Mouse (Mus musculus) forebrain, postnatal 0 days (tissue): ENCODE data around the gene Ralgapb. TPM values are rescaled to one million over a fixed set of nuclear protein-coding genes. Genes with fewer than 3 reads are reported as not detected.

Source experiments
- ATAC-seq: fragments of 200-750 bp; cut with Nextera tagmentation; 2 replicates; pipeline ENCODE4 v1.8.0; 2017; ENCODE audit warnings: mild to moderate bottlenecking, moderate library complexity
- DNase-seq: peaks from one replicate; pipeline ENCODE4 v3.0.0-alpha.2; 2015
- H3K27ac ChIP-seq: fragments of 300-500 bp; sonication (generic); 2 replicates; pipeline ENCODE4 v1.5.1; 2014; ENCODE audit warnings: low read depth, mild to moderate bottlenecking, antibody characterized with exemption, low read length, moderate library complexity, mixed read lengths
- H3K27me3 ChIP-seq: fragments of 300-500 bp; sonication (generic); 2 replicates; pipeline ENCODE4 v1.6.1; 2014; ENCODE audit warnings: mild to moderate bottlenecking, low read length, mixed read lengths; ENCODE audit not compliant: insufficient read depth
- H3K36me3 ChIP-seq: fragments of 300-500 bp; sonication (generic); 2 replicates; pipeline ENCODE4 v1.6.1; 2014; ENCODE audit warnings: mild to moderate bottlenecking, moderate library complexity; ENCODE audit not compliant: insufficient read depth
- H3K4me1 ChIP-seq: fragments of 300-500 bp; sonication (generic); 2 replicates; pipeline ENCODE4 v1.6.1; 2014; ENCODE audit warnings: antibody characterized with exemption; ENCODE audit not compliant: insufficient read depth
- H3K4me2 ChIP-seq: fragments of 300-500 bp; sonication (generic); 2 replicates; pipeline ENCODE4 v1.6.1; 2014; ENCODE audit warnings: low read depth, mild to moderate bottlenecking, moderate library complexity
- H3K4me3 ChIP-seq: fragments of 300-500 bp; sonication (generic); 2 replicates; pipeline ENCODE4 v1.5.1; 2014; ENCODE audit warnings: low read depth, low read length, mixed read lengths
- H3K9ac ChIP-seq: fragments of 300-500 bp; sonication (generic); 2 replicates; pipeline ENCODE4 v1.6.1; 2014; ENCODE audit warnings: mild to moderate bottlenecking
- H3K9me3 ChIP-seq: fragments of 300-500 bp; sonication (generic); 2 replicates; pipeline ENCODE4 v1.6.1; 2016; ENCODE audit warnings: low read length
- CTCF ChIP-seq: sonication (generic); IDR thresholded peaks from 2 replicates; pipeline ENCODE4 v1.5.1; 2016; ENCODE audit warnings: antibody characterized with exemption, control low read depth, low read depth
- WGBS: fragments of 180-500 bp; shearing (Covaris S2); extraction: QIAGEN DNeasy Blood & Tissue Kit; methylation state at CpG from one replicate; pipeline ENCODE4 v1.1.7; 2014; 5-methylcytosine and 5-hydroxymethylcytosine counted together
- polyA plus RNA-seq: library from polyadenylated mRNA; unstranded; fragments of >200 nt; fragmentation: Nextera tagmentation; extraction: Ambion mirVana; gene quantifications from 2 replicates; pipeline ENCODE4 v1.2.1, GENCODE M21; 2015
- total RNA-seq: library from RNA; depleted of rRNA; stranded (reverse); fragments of >200 nt; gene quantifications from 2 replicates; pipeline ENCODE4 v1.2.3, GENCODE M21; 2014; rRNA removed

Gene Ralgapb
- total RNA-seq = 45.2 and 55.5 TPM in 2 replicates
- 10.5 and 16.6 TPM in 2 replicates for polyA plus RNA-seq

DNA sequence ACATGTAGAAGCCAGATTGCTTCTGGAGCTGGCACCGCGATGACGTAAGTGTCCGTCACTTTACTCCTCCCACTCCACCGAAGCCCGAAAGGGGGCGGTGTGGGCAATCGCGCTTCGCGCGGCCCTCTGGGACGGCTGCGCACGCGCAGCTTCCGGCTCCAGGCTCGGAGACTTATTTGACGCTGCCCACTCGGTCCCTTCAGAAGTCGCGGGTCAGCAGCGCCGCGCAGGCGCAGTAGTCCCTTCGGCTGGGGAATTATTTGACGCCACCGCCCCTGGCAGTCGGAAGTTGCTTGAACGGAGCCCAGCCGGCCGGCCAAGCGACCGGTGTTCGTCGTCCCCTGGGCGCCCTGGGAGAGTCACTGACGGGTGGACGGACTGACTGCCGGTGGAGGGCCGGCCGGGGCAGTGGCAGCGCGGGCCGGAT, at the start of gene Ralgapb:
Gene Ralgapb, plus strand, starts transcription at position 254 of the 427 bp plus-strand sequence.
- ATAC-seq (peak; percentile 93), DNase-seq (peak; percentile 100)
- 0% methylated on average over 46 of the region's 46 CpGs for WGBS
- Histone ChIP-seq H3K4me3 (peak within 1 kb of the TSS; percentile 93), H3K27me3 (no peaks in the 10 kb centered on the region; the same call in 1 of the 2 replicates), H3K9me3 (no peaks in the 10 kb centered on the region), H3K9ac (peak within 1 kb of the TSS; percentile 88), H3K27ac (peak within 1 kb of the TSS; percentile 88), H3K36me3 (no peaks in the 10 kb centered on the region), H3K4me1 (peaks cover 10% of the 10 kb centered on the region), H3K4me2 (peak within 1 kb of the TSS; percentile 80)
- peak; percentile 79 for TF ChIP-seq CTCF

- H3K4me1 ChIP-seq = no peaks in the 10 kb centered on the region
- H3K4me2 ChIP-seq = peak overlapping the region; percentile 78
- peak overlapping the region; percentile 82 for H3K27ac ChIP-seq
- H3K4me3 ChIP-seq = peak overlapping the region; percentile 77
- WGBS = under 1% methylated on average over 41 of the region's 41 CpGs
- ATAC-seq = peak; percentile 95
- no peaks in the 10 kb centered on the region for H3K27me3 ChIP-seq
- H3K9ac ChIP-seq = peak overlapping the region; percentile 89
- peak; percentile 97 for DNase-seq
- H3K36me3 ChIP-seq = peaks cover 38% of the 10 kb centered on the region
- peak; percentile 83 for TF ChIP-seq CTCF
- no peaks in the 10 kb centered on the region for H3K9me3 ChIP-seq
These were observed 48.6 kb upstream of the Ralgapb start for GRCm38 (mm10) chr2:158360873-158361677.

- Histone ChIP-seq H3K9ac (no peak overlapping the region), H3K27me3 (no peaks in the 10 kb centered on the region), H3K9me3 (no peaks in the 10 kb centered on the region), H3K4me3 (peak overlapping the region; percentile 77), H3K4me2 (peak overlapping the region; percentile 14; the same call in 1 of the 2 replicates), H3K27ac (peak overlapping the region; percentile 82), H3K36me3 (peaks cover 31% of the 10 kb centered on the region), H3K4me1 (no peaks in the 10 kb centered on the region)
- 36% methylated on average over 8 of the region's 8 CpGs for WGBS
- ATAC-seq (peak; percentile 54), DNase-seq (no peak)
- TF ChIP-seq CTCF = no peak; the same call in 1 of the 2 replicates
These were observed 47.8 kb upstream of the Ralgapb start for GRCm38 (mm10) chr2:158361678-158362320.

DNA sequence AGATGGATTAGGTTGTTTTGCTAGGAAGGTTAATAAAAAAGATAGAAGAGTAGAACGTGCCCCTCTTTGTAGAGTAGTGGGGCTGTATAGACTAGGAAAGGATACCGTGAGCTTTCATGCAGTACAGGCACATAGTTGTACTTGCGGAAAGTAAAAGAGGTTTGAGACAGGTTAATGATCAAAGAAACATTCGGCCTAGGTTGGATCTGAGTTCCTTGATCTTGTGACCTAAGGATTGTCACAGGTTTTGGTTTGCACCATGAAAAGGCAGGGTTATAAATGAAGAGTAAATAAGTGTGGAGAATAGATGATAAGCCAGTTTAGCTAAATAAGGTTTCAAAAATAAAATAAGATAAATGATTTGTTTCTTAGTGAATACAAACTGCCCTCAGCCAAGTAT, 45.5 kb upstream of the Ralgapb start:
- no peak for TF ChIP-seq CTCF
- H3K4me3 ChIP-seq = no peak overlapping the region

DNA sequence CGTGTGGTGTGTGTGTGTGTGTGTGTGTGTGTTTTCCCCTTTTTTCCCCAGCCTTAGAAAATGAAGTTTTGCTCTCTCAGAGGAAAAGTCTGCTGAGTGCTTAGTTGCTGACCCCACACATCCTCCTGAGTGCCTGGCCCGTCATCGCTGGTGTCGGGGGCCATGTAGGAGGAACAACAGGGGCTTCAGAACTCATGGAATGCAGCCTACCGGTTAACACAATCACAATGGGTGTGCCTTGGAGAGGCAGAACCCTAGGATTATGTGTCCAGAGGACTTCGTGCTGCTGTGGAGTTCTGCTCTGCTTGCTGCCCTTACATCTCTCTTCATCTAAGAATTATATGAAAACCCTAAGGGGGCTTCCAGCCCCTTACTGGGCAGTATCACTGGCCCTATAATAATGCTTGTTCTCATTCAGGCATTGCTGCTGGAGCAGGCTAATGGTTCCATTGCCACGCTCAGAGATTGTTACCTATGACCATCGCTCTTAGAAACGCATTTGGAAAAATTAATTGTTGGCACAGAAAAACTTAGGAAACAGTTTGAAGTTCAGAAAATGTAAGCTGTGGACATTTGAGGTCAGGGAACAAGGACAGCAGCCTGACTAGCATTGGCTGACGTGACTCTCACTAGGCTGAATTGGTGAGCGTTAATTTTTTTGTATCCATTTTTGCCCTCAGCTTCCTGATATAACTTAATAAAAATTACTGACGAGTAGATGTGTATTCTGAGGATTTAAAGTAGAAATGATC, 44.4 kb upstream of the Ralgapb start:
- 68% methylated on average over 12 of the region's 12 CpGs for WGBS
- no peaks in the 10 kb centered on the region for H3K36me3 ChIP-seq
- H3K4me3 ChIP-seq = no peak overlapping the region
- H3K27me3 ChIP-seq = no peaks in the 10 kb centered on the region
- no peak overlapping the region for H3K9ac ChIP-seq
- no peak for DNase-seq
- no peak overlapping the region for H3K4me2 ChIP-seq
- no peak overlapping the region for H3K27ac ChIP-seq
- no peaks in the 10 kb centered on the region for H3K9me3 ChIP-seq
- ATAC-seq = no peak
- TF ChIP-seq CTCF = no peak
- no peaks in the 10 kb centered on the region for H3K4me1 ChIP-seq

More for the DNA sequence above, 45.5 kb upstream of the Ralgapb start:
- no peaks in the 10 kb centered on the region for H3K9me3 ChIP-seq
- ATAC-seq = no peak
- H3K4me1 ChIP-seq = no peaks in the 10 kb centered on the region
- no peak for DNase-seq
- WGBS = 84% methylated on average over 4 of the region's 4 CpGs
- peaks cover 7% of the 10 kb centered on the region for H3K36me3 ChIP-seq
- no peak overlapping the region for H3K4me2 ChIP-seq
- no peak overlapping the region for H3K9ac ChIP-seq
- no peak overlapping the region for H3K27ac ChIP-seq
- H3K27me3 ChIP-seq = no peaks in the 10 kb centered on the region

- Histone ChIP-seq H3K4me1 (no peaks in the 10 kb centered on the region), H3K4me2 (no peak overlapping the region), H3K27ac (no peak overlapping the region), H3K27me3 (no peaks in the 10 kb centered on the region), H3K4me3 (no peak overlapping the region), H3K9ac (no peak overlapping the region), H3K36me3 (no peaks in the 10 kb centered on the region), H3K9me3 (no peaks in the 10 kb centered on the region)
- ATAC-seq = no peak
- TF ChIP-seq CTCF = no peak
- WGBS = 89% methylated on average over 5 of the region's 5 CpGs
- no peak for DNase-seq
These were observed 42.0 kb upstream of the Ralgapb start for GRCm38 (mm10) chr2:158367654-158368053.
